Mouse (Mus musculus) stomach, embryonic 14.5 days (tissue): ENCODE measurements around the gene Gm2a. TPM values are rescaled to one million over a fixed set of nuclear protein-coding genes. Genes with fewer than 3 reads are reported as not detected.

ENCODE experiments used
- ATAC-seq: fragments of 200-750 bp; cut with Nextera tagmentation; 2 replicates; pipeline ENCODE4 v1.8.0; 2017; ENCODE audit warnings: low read depth, moderate TSS enrichment; ENCODE audit not compliant: insufficient number of reproducible peaks, insufficient read depth, low FRiP score
- H3K27ac ChIP-seq: fragments of 300-500 bp; sonication (generic); 2 replicates; pipeline ENCODE4 v1.5.1; 2014; ENCODE audit warnings: mild to moderate bottlenecking, low read length, moderate library complexity, mixed read lengths
- H3K27me3 ChIP-seq: fragments of 300-500 bp; sonication (generic); 2 replicates; pipeline ENCODE4 v1.6.1; 2014; ENCODE audit warnings: low read length, control low read depth, mixed read lengths; ENCODE audit not compliant: control insufficient read depth, insufficient read depth
- H3K36me3 ChIP-seq: fragments of 300-500 bp; sonication (generic); 2 replicates; pipeline ENCODE4 v1.6.1; 2014; ENCODE audit warnings: mild to moderate bottlenecking, control low read depth, low read length, moderate library complexity, mixed read lengths; ENCODE audit not compliant: control insufficient read depth, insufficient read depth
- H3K4me1 ChIP-seq: fragments of 300-500 bp; sonication (generic); 2 replicates; pipeline ENCODE4 v1.6.1; 2014; ENCODE audit warnings: low read length, control low read depth, mixed read lengths; ENCODE audit not compliant: control insufficient read depth, insufficient read depth
- H3K4me2 ChIP-seq: fragments of 300-500 bp; sonication (generic); replicated peaks from 2 replicates; pipeline ENCODE4 v1.6.1; 2014; ENCODE audit warnings: low read depth, low read length, control low read depth
- H3K4me3 ChIP-seq: fragments of 300-500 bp; sonication (generic); 2 replicates; pipeline ENCODE4 v1.5.1; 2014; ENCODE audit warnings: low read depth, low read length, control low read depth
- H3K9ac ChIP-seq: fragments of 300-500 bp; sonication (generic); replicated peaks from 2 replicates; pipeline ENCODE4 v1.6.1; 2014; ENCODE audit warnings: low read depth, mild to moderate bottlenecking, control low read depth, low read length, moderate library complexity, mixed read lengths
- H3K9me3 ChIP-seq: fragments of 300-500 bp; sonication (generic); 2 replicates; pipeline ENCODE4 v1.6.1; 2016; ENCODE audit warnings: low read depth, low read length, control low read depth; ENCODE audit not compliant: control insufficient read depth
- WGBS: fragments of 180-500 bp; shearing (Covaris S2); extraction: QIAGEN DNeasy Blood & Tissue Kit; methylation state at CpG from one replicate; pipeline ENCODE4 v1.1.7; 2014; 5-methylcytosine and 5-hydroxymethylcytosine counted together
- polyA plus RNA-seq: library from polyadenylated mRNA; unstranded; fragments of >200 nt; fragmentation: Nextera tagmentation; extraction: Ambion mirVana; gene quantifications from 2 replicates; pipeline ENCODE4 v1.2.1, GENCODE M21; 2014

Gene Gm2a
- polyA plus RNA-seq, 1 experiment from 2014 or later: 23.3 TPM

- H3K4me2 ChIP-seq: no peak overlapping the region
- H3K27me3 ChIP-seq: no peaks in the 10 kb centered on the region
- H3K9ac ChIP-seq: no peak overlapping the region
- no peak overlapping the region for H3K27ac ChIP-seq
- no peaks in the 10 kb centered on the region for H3K9me3 ChIP-seq
- H3K36me3 ChIP-seq: no peaks in the 10 kb centered on the region
- WGBS: 94% methylated on average over 8 of the region's 8 CpGs
- ATAC-seq: no peak
- H3K4me1 ChIP-seq: peaks cover 4% of the 10 kb centered on the region; the same call in 1 of the 2 replicates
- no peak overlapping the region for H3K4me3 ChIP-seq
Observed at GRCm38 (mm10) chr11:55099019-55099771, 1.3 kb downstream of the Gm2a start.

GRCm38 (mm10) chr11:55099868-55100267 is 2.0 kb downstream of the Gm2a start:
- peaks cover 4% of the 10 kb centered on the region; the same call in 1 of the 2 replicates for H3K4me1 ChIP-seq

GRCm38 (mm10) chr11:55102015-55102414 is 4.1 kb downstream of the Gm2a start:
- 80% methylated on average over 3 of the region's 3 CpGs for WGBS
- ATAC-seq: no peak
- H3K9me3 ChIP-seq: no peaks in the 10 kb centered on the region

More at GRCm38 (mm10) chr11:55099868-55100267, 2.0 kb downstream of the Gm2a start:
- Histone ChIP-seq H3K9ac (no peak overlapping the region), H3K4me3 (no peak overlapping the region), H3K4me2 (no peak overlapping the region), H3K36me3 (no peaks in the 10 kb centered on the region), H3K9me3 (no peaks in the 10 kb centered on the region), H3K27ac (no peak overlapping the region), H3K27me3 (no peaks in the 10 kb centered on the region)
- no peak for ATAC-seq
- WGBS: 67% methylated on average over 4 of the region's 4 CpGs

GRCm38 (mm10) chr11:55103229-55103628 is 5.3 kb downstream of the Gm2a start:
- H3K27me3 ChIP-seq: no peaks in the 10 kb centered on the region
- H3K36me3 ChIP-seq: no peaks in the 10 kb centered on the region
- WGBS: 86% methylated on average over 3 of the region's 3 CpGs
- H3K4me3 ChIP-seq: no peak overlapping the region
- no peak overlapping the region for H3K9ac ChIP-seq
- no peak overlapping the region for H3K4me2 ChIP-seq
- no peak for ATAC-seq
- no peaks in the 10 kb centered on the region for H3K9me3 ChIP-seq
- peaks cover 4% of the 10 kb centered on the region; the same call in 1 of the 2 replicates for H3K4me1 ChIP-seq
- no peak overlapping the region for H3K27ac ChIP-seq

More at GRCm38 (mm10) chr11:55102015-55102414, 4.1 kb downstream of the Gm2a start:
- Histone ChIP-seq H3K27me3 (no peaks in the 10 kb centered on the region), H3K27ac (no peak overlapping the region), H3K4me2 (no peak overlapping the region), H3K4me1 (peaks cover 4% of the 10 kb centered on the region; the same call in 1 of the 2 replicates), H3K9ac (no peak overlapping the region), H3K4me3 (no peak overlapping the region), H3K36me3 (no peaks in the 10 kb centered on the region)

GRCm38 (mm10) chr11:55105389-55105788 is 7.5 kb downstream of the Gm2a start:
- Histone ChIP-seq H3K27me3 (no peaks in the 10 kb centered on the region), H3K27ac (no peak overlapping the region), H3K4me2 (no peak overlapping the region), H3K36me3 (no peaks in the 10 kb centered on the region), H3K4me3 (no peak overlapping the region), H3K9me3 (no peaks in the 10 kb centered on the region), H3K4me1 (no peaks in the 10 kb centered on the region), H3K9ac (no peak overlapping the region)
- 78% methylated on average over 4 of the region's 4 CpGs for WGBS
- ATAC-seq: no peak

GRCm38 (mm10) chr11:55106636-55107035 is 8.7 kb downstream of the Gm2a start:
- no peak overlapping the region for H3K4me2 ChIP-seq
- no peak overlapping the region for H3K4me3 ChIP-seq
- ATAC-seq: no peak
- H3K27ac ChIP-seq: no peak overlapping the region
- no peaks in the 10 kb centered on the region for H3K36me3 ChIP-seq
- no peaks in the 10 kb centered on the region for H3K27me3 ChIP-seq
- no peaks in the 10 kb centered on the region for H3K9me3 ChIP-seq
- 0 out of 2 replicates have a peak, but pooled peaks cover 7% of the 10 kb centered on the region for H3K4me1 ChIP-seq
- no peak overlapping the region for H3K9ac ChIP-seq
- 100% methylated on average over 1 of the region's 1 CpGs for WGBS

GRCm38 (mm10) chr11:55109521-55110300 is 11.8 kb downstream of the Gm2a start:
- Histone ChIP-seq H3K4me3 (no peak overlapping the region), H3K9ac (no peak overlapping the region), H3K9me3 (no peaks in the 10 kb centered on the region), H3K4me1 (0 out of 2 replicates have a peak, but pooled peaks cover 7% of the 10 kb centered on the region), H3K27me3 (no peaks in the 10 kb centered on the region), H3K36me3 (no peaks in the 10 kb centered on the region), H3K4me2 (no peak overlapping the region), H3K27ac (no peak overlapping the region)
- WGBS: 88% methylated on average over 7 of the region's 7 CpGs
- no peak for ATAC-seq

- Histone ChIP-seq H3K27me3 (no peaks in the 10 kb centered on the region), H3K9ac (no peak overlapping the region), H3K36me3 (no peaks in the 10 kb centered on the region), H3K4me1 (0 out of 2 replicates have a peak, but pooled peaks cover 7% of the 10 kb centered on the region), H3K4me2 (no peak overlapping the region), H3K9me3 (no peaks in the 10 kb centered on the region), H3K4me3 (no peak overlapping the region), H3K27ac (no peak overlapping the region)
- peak; percentile 42; the same call in 1 of the 2 replicates for ATAC-seq
- WGBS: 47% methylated on average over 7 of the region's 7 CpGs
Observed at GRCm38 (mm10) chr11:55110566-55111169, 12.8 kb downstream of the Gm2a start.
